9 mouse cellular contexts compared by ENCODE assay signal in the genomic region with DNA sequence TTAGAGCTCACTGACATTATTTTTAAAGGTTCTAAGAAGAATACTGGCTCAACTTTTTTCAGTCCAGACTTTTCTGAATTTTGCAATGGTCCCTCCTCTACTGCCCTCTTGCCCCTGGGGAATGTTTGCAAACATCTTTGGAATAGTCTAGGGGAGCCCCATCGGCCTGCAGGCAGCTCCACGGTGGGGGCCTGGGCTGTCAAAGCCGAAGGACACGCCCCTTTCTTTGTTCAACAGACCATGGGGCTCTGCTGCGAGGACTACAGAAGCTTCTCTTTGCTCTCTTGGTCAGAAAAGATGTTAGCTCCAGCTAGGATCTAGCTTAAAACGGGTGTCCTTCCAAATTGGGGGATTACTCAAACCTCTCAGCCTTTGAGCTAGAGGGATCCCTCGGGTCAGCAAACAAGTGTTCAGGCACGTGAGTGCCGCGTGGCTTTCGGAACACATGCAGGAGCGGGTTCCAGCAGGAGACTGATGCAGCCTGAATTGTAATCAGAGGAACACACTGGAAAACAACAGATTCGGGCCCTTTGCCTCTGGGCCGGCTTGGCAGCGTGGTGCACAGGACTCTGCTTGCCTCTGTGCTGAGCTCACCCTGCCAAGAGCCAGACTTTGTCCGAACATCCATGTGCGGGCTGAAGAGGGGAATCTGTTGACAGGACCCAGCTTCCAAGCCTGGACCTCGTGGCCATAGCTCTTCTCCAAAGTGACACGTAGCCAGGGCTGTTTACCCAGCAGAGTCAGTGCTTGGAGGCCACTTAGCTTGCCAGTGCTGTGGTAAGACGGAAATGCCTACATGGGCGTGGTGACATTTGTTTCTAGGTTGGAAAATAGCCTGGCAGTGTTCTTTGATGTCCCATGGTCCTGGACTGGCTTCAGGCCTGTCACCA. TPM values are rescaled to one million over a fixed set of nuclear protein-coding genes. Genes with fewer than 3 reads are reported as not detected.
A peak's percentile ranks its signal among the peaks of the same experiment; 100 is the strongest.
DNase-seq lines count a peak whose midpoint lies in the region; ATAC-seq and TF ChIP-seq lines count a peak whose summit lies in the region.
"Had no signal": no experiment of that assay in that cellular context is flagged by ENCODE, and none has a peak within 500 bp of the region (broad histone marks: within the 10 kb centered on the region; RNA-seq: fewer than 3 reads in every experiment).

No protein-coding gene starts in this region.

- no peak overlapping the region for H3K4me3 ChIP-seq in hindbrain, embryonic 10.5 days
- no peak overlapping the region for H3K4me3 ChIP-seq in hindbrain, embryonic 11.5 days (ENCODE audit: low read depth, low read length)
- H3K4me3 ChIP-seq in cerebellum, adult 2 months (replicated peaks; ENCODE audit: insufficient read depth, low read depth, low read length), result no peak overlapping the region
- no peak overlapping the region for H3K4me3 ChIP-seq in lung, embryonic 16.5 days (ENCODE audit: low read length)
- H3K4me3 ChIP-seq in stomach, postnatal 0 days (ENCODE audit: low read depth, low read length), result no peak overlapping the region
- H3K4me3 ChIP-seq: limb, embryonic 15.5 days had no signal

- no peaks in the 10 kb centered on the region for H3K36me3 ChIP-seq in hindbrain, embryonic 10.5 days
- no peaks in the 10 kb centered on the region for H3K36me3 ChIP-seq in hindbrain, embryonic 11.5 days (ENCODE audit: control insufficient read depth, insufficient read depth, low read length)
- H3K36me3 ChIP-seq in lung, embryonic 16.5 days (ENCODE audit: control insufficient read depth, insufficient read depth, low read length), result no peaks in the 10 kb centered on the region
- no peaks in the 10 kb centered on the region for H3K36me3 ChIP-seq in stomach, postnatal 0 days (ENCODE audit: control insufficient read depth, insufficient read depth, low read length)
- H3K36me3 ChIP-seq: limb, embryonic 15.5 days had no signal

- 48% methylated on average over 21 of the region's 21 CpGs for WGBS in hindbrain, embryonic 10.5 days
- 42% methylated on average over 21 of the region's 21 CpGs for WGBS in hindbrain, embryonic 11.5 days
- 22% methylated on average over 21 of the region's 21 CpGs for WGBS in cerebellum, adult 2 months
- 42% methylated on average over 21 of the region's 21 CpGs for WGBS in lung, embryonic 16.5 days
- WGBS in stomach, postnatal 0 days, result 31% methylated on average over 21 of the region's 21 CpGs

- peak overlapping the region; percentile 71 for H3K27ac ChIP-seq in hindbrain, embryonic 10.5 days
- no peak overlapping the region for H3K27ac ChIP-seq in hindbrain, embryonic 11.5 days (ENCODE audit: low read depth, low read length)
- H3K27ac ChIP-seq in cerebellum, adult 2 months (ENCODE audit: insufficient read depth, low read length), result peak overlapping the region; percentile 11; the same call in 1 of the 2 replicates
- no peak overlapping the region for H3K27ac ChIP-seq in lung, embryonic 16.5 days (ENCODE audit: low read length)
- 0 out of 2 replicates have a peak overlapping the region, but pooled peaks have one; percentile 8 for H3K27ac ChIP-seq in stomach, postnatal 0 days (replicated peaks)
- H3K27ac ChIP-seq: limb, embryonic 15.5 days had no signal

- H3K9me3 ChIP-seq in hindbrain, embryonic 10.5 days, result no peaks in the 10 kb centered on the region
- no peaks in the 10 kb centered on the region for H3K9me3 ChIP-seq in hindbrain, embryonic 11.5 days (ENCODE audit: control insufficient read depth, low read length)
- H3K9me3 ChIP-seq in lung, embryonic 16.5 days (ENCODE audit: control insufficient read depth, low read length), result no peaks in the 10 kb centered on the region
- no peaks in the 10 kb centered on the region for H3K9me3 ChIP-seq in stomach, postnatal 0 days (ENCODE audit: control insufficient read depth, low read length)
- H3K9me3 ChIP-seq: limb, embryonic 15.5 days had no signal

- peaks cover 17% of the 10 kb centered on the region for H3K4me1 ChIP-seq in hindbrain, embryonic 10.5 days (replicated peaks)
- peaks cover 5% of the 10 kb centered on the region for H3K4me1 ChIP-seq in hindbrain, embryonic 11.5 days (replicated peaks; ENCODE audit: control insufficient read depth, insufficient read depth, low read length)
- H3K4me1 ChIP-seq in cerebellum, adult 2 months (ENCODE audit: control insufficient read depth, insufficient read depth, low read length), result no peaks in the 10 kb centered on the region
- 0 out of 2 replicates have a peak, but pooled peaks cover 3% of the 10 kb centered on the region for H3K4me1 ChIP-seq in lung, embryonic 16.5 days (replicated peaks; ENCODE audit: control insufficient read depth, insufficient read depth, low read length)
- H3K4me1 ChIP-seq in stomach, postnatal 0 days (replicated peaks; ENCODE audit: control insufficient read depth, insufficient read depth), result no peaks in the 10 kb centered on the region

- H3K4me2 ChIP-seq in hindbrain, embryonic 11.5 days (replicated peaks; ENCODE audit: low read depth, low read length), result no peak overlapping the region
- H3K4me2 ChIP-seq in lung, embryonic 16.5 days (ENCODE audit: low read depth, low read length), result no peak overlapping the region
- no peak overlapping the region for H3K4me2 ChIP-seq in stomach, postnatal 0 days (replicated peaks; ENCODE audit: low read depth)
- H3K4me2 ChIP-seq: limb, embryonic 15.5 days had no signal

- H3K27me3 ChIP-seq in hindbrain, embryonic 10.5 days (ENCODE audit: insufficient read depth, poor library complexity, severe bottlenecking), result peaks cover 84% of the 10 kb centered on the region
- peaks cover 5% of the 10 kb centered on the region; the same call in 1 of the 2 replicates for H3K27me3 ChIP-seq in hindbrain, embryonic 11.5 days (ENCODE audit: control insufficient read depth, insufficient read depth, low read length)
- H3K27me3 ChIP-seq in cerebellum, adult 2 months (ENCODE audit: control insufficient read depth, insufficient read depth, low read length), result no peaks in the 10 kb centered on the region
- no peaks in the 10 kb centered on the region for H3K27me3 ChIP-seq in lung, embryonic 16.5 days (ENCODE audit: control insufficient read depth, insufficient read depth, low read depth, low read length)
- H3K27me3 ChIP-seq in stomach, postnatal 0 days (ENCODE audit: control insufficient read depth, insufficient read depth, low read length), result no peaks in the 10 kb centered on the region

- DNase-seq in hindbrain, embryonic 10.5 days (ENCODE audit: low spot score), result peak; percentile 27
- DNase-seq in hindbrain, embryonic 11.5 days (ENCODE audit: low spot score), result no peak
- DNase-seq in cerebellum, adult 2 months, result peak; percentile 37 to 58
- peak; percentile 38 to 62 for DNase-seq in frontal cortex, postnatal 14 days (ENCODE audit: low spot score in 2 of 2)
- peak; percentile 55 to 58 for DNase-seq in kidney, adult 8-10 months
- DNase-seq in stomach, postnatal 0 days (ENCODE audit: low spot score), result no peak
- no peak for DNase-seq in natural killer cell, adult 2 months (ENCODE audit: low spot score in 2 of 2)

- TF ChIP-seq POLR2A in cerebellum, adult 2 months (IDR thresholded peaks at IDR 0.05; ENCODE audit: borderline replicate concordance, insufficient read depth, low read length), result no peak

- H3K9ac ChIP-seq in hindbrain, embryonic 11.5 days (ENCODE audit: low read depth, low read length), result no peak overlapping the region
- H3K9ac ChIP-seq in lung, embryonic 16.5 days (ENCODE audit: low read length), result no peak overlapping the region
- no peak overlapping the region for H3K9ac ChIP-seq in stomach, postnatal 0 days (ENCODE audit: low read length)
- H3K9ac ChIP-seq: limb, embryonic 15.5 days had no signal

- ATAC-seq in hindbrain, embryonic 11.5 days (ENCODE audit: low FRiP score), result no peak; the same call in 1 of the 2 replicates
- peak; percentile 51 for ATAC-seq in lung, embryonic 16.5 days (ENCODE audit: low read depth)
- ATAC-seq in stomach, postnatal 0 days (ENCODE audit: low FRiP score, low TSS enrichment), result peak; percentile 68

- TF ChIP-seq EP300 in stomach, postnatal 0 days (optimal IDR thresholded peaks at IDR 0.05), result no peak

- no peak for TF ChIP-seq CTCF in cerebellum, adult 2 months (IDR thresholded peaks at IDR 0.05; ENCODE audit: borderline replicate concordance, insufficient read depth, low read depth, low read length)
- no peak for TF ChIP-seq CTCF in stomach, postnatal 0 days (IDR thresholded peaks at IDR 0.05; ENCODE audit: low read depth)

RNA-seq across cellular contexts. Expression of gene Loxl4, which starts 47.0 kb away (rescaled TPM):
- 0.18 and 0.37 TPM in 2 replicates for polyA plus RNA-seq in hindbrain, embryonic 10.5 days (2016; fragmentation: Nextera tagmentation; extraction: Ambion mirVana)
- 0.20 and 0.37 TPM in 2 replicates for polyA plus RNA-seq in hindbrain, embryonic 11.5 days (2014; fragmentation: Nextera tagmentation; extraction: Ambion mirVana)
- 0.11 and 0.23 TPM in 2 replicates for polyA plus RNA-seq in cerebellum, adult 2 months (2012; rRNA removed)
- 0.67 and 0.94 TPM in 2 replicates for polyA plus RNA-seq in lung, embryonic 16.5 days (2015; fragmentation: Nextera tagmentation; extraction: Ambion mirVana)
- polyA plus RNA-seq in stomach, postnatal 0 days (2015; fragmentation: Nextera tagmentation; extraction: Ambion mirVana), result 2.2 and 3.1 TPM in 2 replicates

Comparison
In these comparisons a context has a peak if more than half of its experiments do, and no peak if none do; other contexts are left out.
1. DNase-seq: peak in hindbrain, embryonic 10.5 days (single experiment), cerebellum, adult 2 months (2 of 2), frontal cortex, postnatal 14 days (2 of 2) and kidney, adult 8-10 months (2 of 2); none in hindbrain, embryonic 11.5 days (single experiment), stomach, postnatal 0 days (single experiment) and natural killer cell, adult 2 months (0 of 2).
2. H3K27ac ChIP-seq: peak in hindbrain, embryonic 10.5 days (single experiment), cerebellum, adult 2 months (single experiment) and stomach, postnatal 0 days (single experiment); none in hindbrain, embryonic 11.5 days (single experiment) and lung, embryonic 16.5 days (single experiment).